9 mouse cellular contexts compared by ENCODE assay signal in genomic region chr6:89452976-89453674, GRCm38 (mm10).
DNase-seq lines count a peak whose midpoint lies in the region; ATAC-seq lines count a peak whose summit lies in the region.
"Had no signal": no experiment of that assay in that cellular context is flagged by ENCODE, and none has a peak within 500 bp of the region (broad histone marks: within the 10 kb centered on the region; RNA-seq: fewer than 3 reads in every experiment).

No protein-coding gene starts in this region.

- H3K27ac ChIP-seq in neural tube, embryonic 14.5 days (ENCODE audit: low read depth, low read length), result peak overlapping the region; percentile 52; the same call in 1 of the 2 replicates
- H3K27ac ChIP-seq in heart, embryonic 16.5 days (ENCODE audit: low read length), result peak overlapping the region; percentile 36

- no peaks in the 10 kb centered on the region for H3K27me3 ChIP-seq in neural tube, embryonic 14.5 days (ENCODE audit: control insufficient read depth, insufficient read depth, low read length)
- no peaks in the 10 kb centered on the region for H3K27me3 ChIP-seq in heart, embryonic 16.5 days (ENCODE audit: control insufficient read depth, insufficient read depth, low read length)
- H3K27me3 ChIP-seq: Patski had no signal

- H3K36me3 ChIP-seq in neural tube, embryonic 14.5 days (ENCODE audit: control insufficient read depth, insufficient read depth, low read length), result no peaks in the 10 kb centered on the region
- H3K36me3 ChIP-seq in heart, embryonic 16.5 days (ENCODE audit: control insufficient read depth, insufficient read depth), result no peaks in the 10 kb centered on the region

- H3K4me3 ChIP-seq in neural tube, embryonic 14.5 days (ENCODE audit: low read depth, low read length), result no peak overlapping the region
- H3K4me3 ChIP-seq in heart, embryonic 16.5 days (ENCODE audit: low read length), result no peak overlapping the region

- no peak overlapping the region for H3K9ac ChIP-seq in neural tube, embryonic 14.5 days (replicated peaks; ENCODE audit: low read depth, low read length)
- H3K9ac ChIP-seq in heart, embryonic 16.5 days (ENCODE audit: low read length), result no peak overlapping the region

- 56% methylated on average over 7 of the region's 7 CpGs for WGBS in neural tube, embryonic 14.5 days
- WGBS in heart, embryonic 16.5 days, result 25% methylated on average over 7 of the region's 7 CpGs

- no peak for ATAC-seq in neural tube, embryonic 14.5 days (ENCODE audit: low read depth)
- ATAC-seq in heart, embryonic 16.5 days (replicated peaks; ENCODE audit: extremely low read depth, insufficient read depth, low FRiP score), result peak; percentile 31; the same call in 1 of the 2 replicates
- ATAC-seq: Patski had no signal

- H3K4me1 ChIP-seq in neural tube, embryonic 14.5 days (ENCODE audit: control insufficient read depth, insufficient read depth, low read length), result peaks cover 8% of the 10 kb centered on the region; the same call in 1 of the 2 replicates
- H3K4me1 ChIP-seq in heart, embryonic 16.5 days (ENCODE audit: control insufficient read depth, insufficient read depth, low read length), result peaks cover 31% of the 10 kb centered on the region

- H3K4me2 ChIP-seq in neural tube, embryonic 14.5 days (ENCODE audit: low read depth, low read length), result no peak overlapping the region
- H3K4me2 ChIP-seq in heart, embryonic 16.5 days (ENCODE audit: low read depth, low read length), result no peak overlapping the region

- peak; percentile 96 for DNase-seq in heart, adult 11 months
- DNase-seq in heart, postnatal 4 days, result no peak
- DNase-seq in neural tube, embryonic 10.5 days (ENCODE audit: extremely low spot score, low spot score), result no peak
- DNase-seq in skeletal muscle tissue, adult 2 months (ENCODE audit: low read depth, low spot score), result peak; percentile 27
- DNase-seq in spleen, adult 12 weeks (ENCODE audit: low spot score), result no peak
- DNase-seq in testis, postnatal 10 days (ENCODE audit: low spot score), result no peak

- H3K9me3 ChIP-seq in neural tube, embryonic 14.5 days (ENCODE audit: control insufficient read depth, low read length), result no peaks in the 10 kb centered on the region
- H3K9me3 ChIP-seq in heart, embryonic 16.5 days (replicated peaks; ENCODE audit: control insufficient read depth, low read length), result no peaks in the 10 kb centered on the region

Comparison
In these comparisons a context has a peak if more than half of its experiments do, and no peak if none do; other contexts are left out.
1. DNase-seq: peak in heart, adult 11 months (single experiment) and skeletal muscle tissue, adult 2 months (single experiment); none in heart, postnatal 4 days (single experiment), neural tube, embryonic 10.5 days (single experiment), spleen, adult 12 weeks (single experiment) and testis, postnatal 10 days (single experiment).